9 mouse cellular contexts compared by ENCODE assay signal in genomic region chr8:9398606-9399263, GRCm38 (mm10).
"Had no signal": no experiment of that assay in that cellular context is flagged by ENCODE, and none has a peak within 500 bp of the region (broad histone marks: within the 10 kb centered on the region; RNA-seq: fewer than 3 reads in every experiment).

No protein-coding gene starts in this region.

- H3K9ac ChIP-seq: limb, embryonic 12.5 days; liver, embryonic 13.5 days; liver, postnatal 0 days; lung, embryonic 15.5 days had no signal

- H3K27me3 ChIP-seq: limb, embryonic 12.5 days; liver, embryonic 13.5 days; lung, embryonic 15.5 days had no signal

- H3K27ac ChIP-seq: limb, embryonic 12.5 days; liver, embryonic 13.5 days; lung, embryonic 15.5 days had no signal

- H3K4me3 ChIP-seq: limb, embryonic 12.5 days; liver, embryonic 13.5 days; lung, embryonic 15.5 days had no signal

- H3K4me1 ChIP-seq: liver, embryonic 13.5 days; lung, embryonic 15.5 days had no signal

- H3K9me3 ChIP-seq: limb, embryonic 12.5 days; liver, embryonic 13.5 days; lung, embryonic 15.5 days had no signal

- H3K36me3 ChIP-seq: limb, embryonic 12.5 days; liver, embryonic 13.5 days; lung, embryonic 15.5 days had no signal

- DNase-seq: kidney, adult 18-20 months; kidney, postnatal 10 days; liver; liver, embryonic 13.5 days; liver, postnatal 0 days; thymus, adult 18-20 months; thymus, postnatal 14 days had no signal

- H3K4me2 ChIP-seq: limb, embryonic 12.5 days; liver, embryonic 13.5 days; lung, embryonic 15.5 days had no signal

- ATAC-seq: liver, postnatal 0 days had no signal
